Mouse (Mus musculus) erythroblast, embryonic 14.5 days (primary cell): Measurements from ENCODE around the gene Lrmda.

Experiments used
- GATA1 ChIP-seq: IDR thresholded peaks from 2 replicates; pipeline ENCODE4 v1.6.1; 2012; ENCODE audit warnings: low read length, inconsistent platforms, mixed read lengths
- TAL1 ChIP-seq: IDR thresholded peaks from 3 replicates; pipeline ENCODE4 v1.6.1; 2012; ENCODE audit warnings: low read length, inconsistent platforms, mixed read lengths

DNA sequence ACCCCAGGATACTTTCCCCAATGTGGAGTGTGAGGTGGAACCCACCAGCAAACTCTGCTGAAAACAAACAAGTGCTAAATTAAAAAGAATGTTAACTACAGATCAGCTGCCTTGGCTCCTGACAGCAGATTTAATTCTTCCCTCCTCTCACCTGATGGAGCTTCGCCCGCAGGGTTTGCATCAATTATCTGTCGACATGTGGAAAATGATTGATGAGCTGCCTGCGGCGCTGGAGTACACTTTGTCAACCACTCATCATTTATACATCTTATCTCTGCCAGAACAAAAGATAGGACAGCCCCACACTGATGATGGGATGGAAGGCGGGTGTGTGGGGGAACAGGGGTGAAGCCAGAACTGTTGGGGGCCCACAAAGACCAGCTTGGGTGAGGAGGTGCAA is 649.2 kb downstream of the Lrmda start:
- TF ChIP-seq TAL1: no peak
- TF ChIP-seq GATA1: no peak
